Mouse (Mus musculus) erythroblast, embryonic 14.5 days (primary cell): Measurements from ENCODE around the gene Ncoa3. TPM values are rescaled to one million over a fixed set of nuclear protein-coding genes. Genes with fewer than 3 reads are reported as not detected.

Source experiments
- H3K27me3 ChIP-seq: 2 replicates; pipeline ENCODE4 v1.6.1; 2012; ENCODE audit warnings: inconsistent platforms; ENCODE audit not compliant: control insufficient read depth
- H3K36me3 ChIP-seq: 2 replicates; pipeline ENCODE4 v1.6.1; 2012; ENCODE audit warnings: mild to moderate bottlenecking, inconsistent platforms; ENCODE audit not compliant: control insufficient read depth
- H3K4me1 ChIP-seq: 2 replicates; pipeline ENCODE4 v1.6.1; 2012; ENCODE audit warnings: inconsistent platforms; ENCODE audit not compliant: control insufficient read depth
- H3K4me3 ChIP-seq: replicated peaks from 2 replicates; pipeline ENCODE3; 2012; ENCODE audit warnings: moderate library complexity, mild to moderate bottlenecking, inconsistent platforms
- H3K9me3 ChIP-seq: 2 replicates; pipeline ENCODE4 v1.6.1; 2012; ENCODE audit warnings: low read length, inconsistent platforms, mixed read lengths; ENCODE audit not compliant: control insufficient read depth
- GATA1 ChIP-seq: IDR thresholded peaks from 2 replicates; pipeline ENCODE4 v1.6.1; 2012; ENCODE audit warnings: low read length, inconsistent platforms, mixed read lengths
- TAL1 ChIP-seq: IDR thresholded peaks from 3 replicates; pipeline ENCODE4 v1.6.1; 2012; ENCODE audit warnings: low read length, inconsistent platforms, mixed read lengths
- polyA plus RNA-seq: library from polyadenylated mRNA; stranded (reverse); fragments of >175 nt; gene quantifications from 2 replicates; pipeline ENCODE4 v1.2.3, GENCODE M21; 2012

Gene Ncoa3
- polyA plus RNA-seq, 1 experiment: 0.09 TPM

DNA sequence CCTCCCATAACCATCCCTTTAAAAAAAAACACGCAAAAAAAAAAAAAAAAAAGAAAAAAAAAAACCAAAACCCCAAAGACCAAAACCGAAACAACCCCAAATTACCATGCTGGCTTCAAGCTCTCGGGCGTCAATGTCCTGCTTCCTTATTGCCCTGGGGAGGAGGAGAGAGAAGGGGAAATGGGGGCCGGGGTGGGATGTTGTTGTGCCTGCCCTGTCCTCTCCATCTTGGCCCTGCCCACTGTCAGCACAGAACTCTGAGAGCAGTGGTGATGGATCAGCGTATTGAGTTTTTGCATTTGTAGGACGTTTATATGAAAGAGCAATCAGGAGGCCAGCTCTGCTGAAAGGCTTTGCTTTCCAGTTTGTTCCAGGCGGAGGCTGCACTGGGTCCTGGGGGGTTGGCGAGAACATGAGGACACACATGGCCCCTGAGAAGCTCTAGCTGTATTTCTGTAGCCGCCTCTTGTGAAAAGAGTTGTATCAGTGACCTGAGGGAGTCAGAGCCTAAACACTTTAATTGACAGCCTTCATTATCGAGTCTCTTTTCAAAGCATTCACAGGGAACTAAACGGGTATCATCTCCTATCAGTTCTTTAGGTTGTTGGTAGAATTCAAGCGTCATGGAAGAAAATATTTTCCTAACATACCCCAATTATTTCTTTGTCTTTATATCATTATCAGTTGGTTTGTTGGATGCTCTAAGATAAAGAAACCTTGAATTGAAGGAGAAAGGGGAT lies 38.0 kb downstream of the Ncoa3 start:
- H3K4me3 ChIP-seq: no peak overlapping the region
- no peak for TF ChIP-seq TAL1
- TF ChIP-seq GATA1: no peak
- no peaks in the 10 kb centered on the region for H3K9me3 ChIP-seq

DNA sequence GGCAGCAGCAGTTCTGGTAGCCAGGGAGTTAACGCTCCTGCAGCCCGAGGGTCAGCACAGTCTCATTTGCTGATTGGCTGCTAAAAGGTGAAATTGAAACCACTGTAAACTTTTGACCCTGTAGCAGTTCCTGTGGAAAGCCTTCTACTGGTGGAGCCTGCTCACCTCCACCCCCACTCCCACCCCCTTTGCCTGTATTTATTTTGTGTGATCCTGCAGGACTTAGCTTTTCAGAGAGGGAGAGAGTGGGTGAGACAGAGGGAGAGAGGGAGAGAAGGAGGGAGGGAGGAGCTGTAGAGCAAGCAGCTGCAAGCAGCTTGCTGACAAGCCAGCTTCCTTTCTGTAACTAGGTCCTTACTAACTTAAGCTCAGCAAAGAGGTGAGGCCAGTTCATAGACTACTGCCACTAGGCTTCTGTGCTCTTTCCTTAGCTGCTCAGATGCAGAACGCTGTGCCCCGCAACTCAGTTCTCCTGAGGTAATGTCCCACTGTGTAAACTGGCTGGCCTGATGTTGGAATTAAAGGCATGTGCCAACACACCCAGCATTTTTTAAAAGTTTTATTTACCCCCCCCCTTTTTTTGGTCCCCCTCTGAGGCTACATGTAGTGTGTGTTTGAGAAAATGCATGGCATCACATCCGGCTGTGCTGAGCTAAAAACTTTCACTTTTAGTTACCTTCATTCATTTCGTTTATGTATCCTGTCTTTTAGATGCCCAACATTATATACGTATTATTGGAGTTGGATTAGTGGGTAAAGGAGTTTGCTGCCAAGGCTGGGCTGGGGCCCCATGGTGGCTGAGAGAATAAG lies 38.9 kb downstream of the Ncoa3 start:
- peaks cover 3% of the 10 kb centered on the region; the same call in 1 of the 2 replicates for H3K4me1 ChIP-seq
- no peaks in the 10 kb centered on the region for H3K9me3 ChIP-seq
- peaks cover 6% of the 10 kb centered on the region; the same call in 1 of the 2 replicates for H3K27me3 ChIP-seq
- TF ChIP-seq TAL1 (no peak), GATA1 (no peak)
- H3K36me3 ChIP-seq: no peaks in the 10 kb centered on the region
- H3K4me3 ChIP-seq: no peak overlapping the region

More for the DNA sequence above, 38.0 kb downstream of the Ncoa3 start:
- peaks cover 3% of the 10 kb centered on the region; the same call in 1 of the 2 replicates for H3K4me1 ChIP-seq
- H3K27me3 ChIP-seq: peaks cover 6% of the 10 kb centered on the region; the same call in 1 of the 2 replicates
- H3K36me3 ChIP-seq: no peaks in the 10 kb centered on the region

DNA sequence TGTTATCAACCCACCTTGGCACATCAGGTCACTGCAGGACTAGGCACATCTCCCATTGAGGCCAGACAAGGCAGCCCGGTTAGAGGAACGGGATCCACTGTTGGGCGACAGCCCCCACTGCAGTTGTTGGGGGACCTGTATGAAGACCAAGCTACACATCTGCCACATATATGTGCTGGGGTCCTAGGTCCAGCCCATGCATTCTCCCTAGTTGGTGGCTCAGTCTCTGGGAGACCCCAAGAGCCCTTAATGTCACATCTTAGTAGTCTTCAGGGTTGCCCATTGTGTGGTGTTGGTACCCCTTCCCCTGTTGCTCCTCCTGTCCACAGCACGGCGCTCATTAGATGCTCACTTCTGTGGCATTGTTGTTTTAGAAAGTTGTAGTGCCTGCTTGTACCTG lies 40.2 kb downstream of the Ncoa3 start:
- Histone ChIP-seq H3K9me3 (no peaks in the 10 kb centered on the region), H3K36me3 (no peaks in the 10 kb centered on the region), H3K27me3 (peaks cover 6% of the 10 kb centered on the region; the same call in 1 of the 2 replicates), H3K4me1 (peaks cover 3% of the 10 kb centered on the region; the same call in 1 of the 2 replicates), H3K4me3 (no peak overlapping the region)
- no peak for TF ChIP-seq TAL1
- TF ChIP-seq GATA1: no peak

DNA sequence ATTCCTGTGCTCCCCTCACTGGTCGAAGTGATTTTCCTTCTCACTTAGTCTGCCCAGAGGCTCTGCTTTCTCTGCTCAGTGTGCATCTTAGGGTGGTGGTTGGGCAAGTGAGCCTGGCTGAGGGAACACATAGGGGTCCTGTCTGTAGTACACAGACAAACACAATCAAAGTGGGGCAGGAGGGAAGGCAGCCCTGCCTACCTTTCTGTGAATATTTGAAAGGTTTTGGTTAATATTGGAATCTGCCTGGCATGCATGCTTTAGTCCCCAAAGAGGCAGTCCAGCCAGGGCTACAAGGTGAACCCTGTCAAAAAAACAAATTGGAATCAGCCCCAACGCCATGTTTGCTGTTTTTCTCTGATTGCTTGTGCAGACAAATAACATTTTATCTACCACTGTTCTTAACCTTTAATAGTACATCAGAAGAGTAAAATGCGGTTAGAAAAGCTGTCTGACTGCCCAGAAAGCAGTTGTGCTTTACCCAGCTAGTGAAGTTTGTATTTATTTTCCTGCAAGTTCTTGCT lies 42.6 kb downstream of the Ncoa3 start:
- H3K36me3 ChIP-seq: no peaks in the 10 kb centered on the region
- no peak for TF ChIP-seq TAL1
- no peak for TF ChIP-seq GATA1
- H3K4me3 ChIP-seq: no peak overlapping the region
- peaks cover 6% of the 10 kb centered on the region; the same call in 1 of the 2 replicates for H3K27me3 ChIP-seq
- no peaks in the 10 kb centered on the region for H3K9me3 ChIP-seq
- H3K4me1 ChIP-seq: peaks cover 3% of the 10 kb centered on the region; the same call in 1 of the 2 replicates

DNA sequence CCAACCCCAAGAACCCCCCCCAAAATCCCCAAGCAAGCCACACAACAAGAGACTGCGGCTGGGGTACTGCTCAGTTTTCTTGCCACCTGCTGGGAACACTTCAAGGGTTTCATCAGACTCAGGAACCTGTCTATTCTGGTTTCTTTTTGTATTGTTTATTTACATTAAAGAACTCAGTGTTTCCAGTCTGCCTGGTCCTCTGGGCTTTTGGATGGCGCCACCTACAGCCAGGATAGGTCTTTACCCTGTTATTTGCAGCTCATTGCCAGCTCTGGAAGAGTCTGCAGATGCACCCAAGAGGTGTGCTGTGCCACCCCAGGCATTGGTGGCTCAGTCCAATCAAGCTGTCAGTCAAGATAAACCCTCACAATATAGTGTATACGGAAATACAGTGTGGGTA lies 43.3 kb downstream of the Ncoa3 start:
- H3K27me3 ChIP-seq: 0 out of 2 replicates have a peak, but pooled peaks cover 2% of the 10 kb centered on the region
- H3K4me1 ChIP-seq: no peaks in the 10 kb centered on the region

DNA sequence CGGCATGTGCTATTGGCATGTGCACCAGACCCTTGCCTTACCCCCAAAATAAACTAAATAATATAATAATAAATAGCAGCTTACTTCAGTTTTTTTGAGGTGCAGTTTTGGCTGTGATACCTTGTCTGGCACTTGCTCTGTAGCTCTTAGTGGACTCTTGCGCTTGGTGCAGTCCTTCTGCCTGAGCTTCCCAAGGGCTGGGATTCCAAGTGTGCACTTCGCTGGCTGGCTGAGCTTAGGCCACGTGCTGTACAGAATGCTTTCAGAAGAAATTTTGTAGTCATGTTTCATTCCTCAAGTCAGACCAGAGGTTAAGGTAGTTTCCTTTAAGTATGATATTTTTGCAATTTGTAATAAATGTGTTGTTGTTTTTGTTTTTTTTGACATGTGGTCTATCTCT lies 47.2 kb downstream of the Ncoa3 start:
- Histone ChIP-seq H3K4me1 (no peaks in the 10 kb centered on the region), H3K4me3 (no peak overlapping the region), H3K27me3 (peaks cover 2% of the 10 kb centered on the region; the same call in 1 of the 2 replicates), H3K36me3 (no peaks in the 10 kb centered on the region), H3K9me3 (no peaks in the 10 kb centered on the region)
- TF ChIP-seq GATA1 (no peak), TAL1 (no peak)

More for the DNA sequence above, 43.3 kb downstream of the Ncoa3 start:
- Histone ChIP-seq H3K9me3 (no peaks in the 10 kb centered on the region), H3K4me3 (no peak overlapping the region), H3K36me3 (no peaks in the 10 kb centered on the region)
- TF ChIP-seq TAL1: no peak
- no peak for TF ChIP-seq GATA1

DNA sequence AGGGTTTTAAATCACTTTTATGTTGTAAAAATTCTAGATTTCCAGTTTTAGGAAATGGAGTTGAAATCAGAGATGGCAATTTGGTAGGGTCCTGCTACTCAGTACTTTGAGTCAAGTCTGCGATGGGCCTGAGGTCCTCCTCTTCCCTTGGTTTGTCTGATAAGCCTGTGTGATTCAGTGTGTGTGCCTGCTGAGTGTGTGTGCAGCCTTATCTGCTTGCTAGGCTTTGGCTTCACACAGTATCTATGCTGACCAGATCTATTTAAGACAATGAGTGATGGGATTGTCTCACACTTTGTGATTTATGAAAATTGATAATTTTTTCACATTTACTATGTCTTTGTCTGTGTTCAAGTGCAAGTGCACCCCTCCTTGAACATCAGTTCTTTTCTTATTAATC lies 50.1 kb downstream of the Ncoa3 start:
- Histone ChIP-seq H3K4me1 (no peaks in the 10 kb centered on the region; the same call in 1 of the 2 replicates), H3K27me3 (peaks cover 2% of the 10 kb centered on the region; the same call in 1 of the 2 replicates), H3K36me3 (no peaks in the 10 kb centered on the region), H3K4me3 (no peak overlapping the region), H3K9me3 (no peaks in the 10 kb centered on the region)
- TF ChIP-seq GATA1 (no peak), TAL1 (no peak)

DNA sequence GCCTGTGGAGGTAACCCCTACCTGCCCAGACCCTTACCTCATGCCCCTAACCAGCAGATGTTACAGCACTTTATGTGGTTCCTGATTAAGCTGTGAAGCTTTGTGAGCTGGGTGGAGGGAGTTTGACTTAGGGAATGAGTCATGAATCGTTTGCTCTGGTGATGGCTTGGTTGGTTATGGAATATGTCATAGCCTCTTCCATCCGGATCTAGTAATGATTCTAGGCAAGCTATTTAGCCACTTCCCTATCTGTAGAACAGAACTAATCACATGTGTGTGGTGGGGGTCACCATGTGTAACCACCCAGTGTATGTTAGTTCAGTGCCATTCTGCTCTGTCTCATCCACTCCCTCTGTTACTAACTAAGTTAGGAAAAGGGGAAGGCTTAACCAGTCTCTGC lies 52.6 kb downstream of the Ncoa3 start:
- peaks cover 2% of the 10 kb centered on the region; the same call in 1 of the 2 replicates for H3K27me3 ChIP-seq
- H3K4me3 ChIP-seq: no peak overlapping the region
- H3K9me3 ChIP-seq: no peaks in the 10 kb centered on the region
- H3K4me1 ChIP-seq: no peaks in the 10 kb centered on the region; the same call in 1 of the 2 replicates
- no peak for TF ChIP-seq TAL1
- no peak for TF ChIP-seq GATA1
- H3K36me3 ChIP-seq: no peaks in the 10 kb centered on the region
